Mouse (Mus musculus) E14TG2a.4 (cell line): Measurements from ENCODE around the gene Flywch1.

Source experiments
- H3K27me3 ChIP-seq: 2 replicates; pipeline ENCODE4 v1.6.1; 2014; ENCODE audit warnings: low read length, control low read depth; ENCODE audit not compliant: insufficient read depth
- H3K36me3 ChIP-seq: 2 replicates; pipeline ENCODE4 v1.6.1; 2014; ENCODE audit warnings: low read length, control low read depth; ENCODE audit not compliant: insufficient read depth
- H3K4me1 ChIP-seq: replicated peaks from 2 replicates; pipeline ENCODE4 v1.6.1; 2014; ENCODE audit warnings: low read depth, low read length, control low read depth
- H3K4me3 ChIP-seq: replicated peaks from 2 replicates; pipeline ENCODE4 v1.5.1; 2014; ENCODE audit warnings: mild to moderate bottlenecking, low read length
- H3K9me3 ChIP-seq: 2 replicates; pipeline ENCODE4 v1.6.1; 2014; ENCODE audit warnings: low read length, control low read depth
- CTCF ChIP-seq: conservative IDR thresholded peaks from 2 replicates; pipeline ENCODE4 v1.5.1; 2014; ENCODE audit warnings: low read length
- NANOG ChIP-seq: IDR thresholded peaks from 2 replicates; pipeline ENCODE4 v1.6.1; 2014; ENCODE audit warnings: borderline replicate concordance, low read length, mixed read lengths
- POU5F1 ChIP-seq: IDR thresholded peaks from 2 replicates; pipeline ENCODE4 v1.6.1; 2014; ENCODE audit warnings: low read length, borderline replicate concordance

Flywch1 gene

GRCm38 (mm10) chr17:23771284-23772218, at the start of gene Flywch1:
Gene Flywch1 (minus strand): TSS chr17:23771602.
- 0 out of 2 replicates have a peak, but pooled peaks cover 5% of the 10 kb centered on the region for H3K36me3 ChIP-seq
- TF ChIP-seq NANOG (no peak), POU5F1 (no peak), CTCF (no peak)
- H3K4me3 ChIP-seq: peak within 1 kb of the TSS; percentile 88
- peaks cover 12% of the 10 kb centered on the region for H3K4me1 ChIP-seq
- H3K9me3 ChIP-seq: no peaks in the 10 kb centered on the region
- peaks cover 10% of the 10 kb centered on the region for H3K27me3 ChIP-seq

- no peak for TF ChIP-seq POU5F1
- Histone ChIP-seq H3K27me3 (no peaks in the 10 kb centered on the region), H3K36me3 (peaks cover 100% of the 10 kb centered on the region), H3K4me1 (peaks cover 55% of the 10 kb centered on the region), H3K9me3 (peaks cover 88% of the 10 kb centered on the region), H3K4me3 (peak overlapping the region; percentile 39; the same call in 1 of the 2 replicates)
These were observed 49.3 kb upstream of the Flywch1 start for GRCm38 (mm10) chr17:23820731-23821130.

GRCm38 (mm10) chr17:23819235-23819634, 47.8 kb upstream of the Flywch1 start:
- TF ChIP-seq CTCF: no peak
- no peak for TF ChIP-seq NANOG
- no peak for TF ChIP-seq POU5F1
- H3K4me3 ChIP-seq: no peak overlapping the region
- H3K27me3 ChIP-seq: no peaks in the 10 kb centered on the region
- H3K36me3 ChIP-seq: peaks cover 100% of the 10 kb centered on the region
- H3K9me3 ChIP-seq: peaks cover 99% of the 10 kb centered on the region
- peaks cover 41% of the 10 kb centered on the region for H3K4me1 ChIP-seq

- Histone ChIP-seq H3K27me3 (no peaks in the 10 kb centered on the region), H3K4me3 (0 out of 2 replicates have a peak overlapping the region, but pooled peaks have one; percentile 13), H3K36me3 (peaks cover 100% of the 10 kb centered on the region), H3K9me3 (peaks cover 100% of the 10 kb centered on the region), H3K4me1 (peaks cover 34% of the 10 kb centered on the region)
- TF ChIP-seq NANOG (no peak), CTCF (no peak), POU5F1 (no peak)
These were observed 47.2 kb upstream of the Flywch1 start for GRCm38 (mm10) chr17:23818579-23818978.

GRCm38 (mm10) chr17:23815641-23816040, 44.2 kb upstream of the Flywch1 start:
- H3K36me3 ChIP-seq: peaks cover 100% of the 10 kb centered on the region
- peaks cover 92% of the 10 kb centered on the region for H3K9me3 ChIP-seq
- no peak for TF ChIP-seq NANOG
- no peak for TF ChIP-seq CTCF
- TF ChIP-seq POU5F1: no peak
- H3K27me3 ChIP-seq: no peaks in the 10 kb centered on the region
- 0 out of 2 replicates have a peak overlapping the region, but pooled peaks have one; percentile 3 for H3K4me3 ChIP-seq
- peaks cover 5% of the 10 kb centered on the region; the same call in 1 of the 2 replicates for H3K4me1 ChIP-seq

GRCm38 (mm10) chr17:23807918-23808317, 36.5 kb upstream of the Flywch1 start:
- peaks cover 37% of the 10 kb centered on the region for H3K9me3 ChIP-seq
- no peaks in the 10 kb centered on the region for H3K27me3 ChIP-seq
- TF ChIP-seq POU5F1 (no peak), NANOG (no peak), CTCF (no peak)
- H3K36me3 ChIP-seq: peaks cover 75% of the 10 kb centered on the region
- H3K4me3 ChIP-seq: no peak overlapping the region
- peaks cover 39% of the 10 kb centered on the region for H3K4me1 ChIP-seq

GRCm38 (mm10) chr17:23806867-23807266, 35.5 kb upstream of the Flywch1 start:
- peaks cover 39% of the 10 kb centered on the region for H3K4me1 ChIP-seq
- H3K4me3 ChIP-seq: peak overlapping the region; percentile 98
- peaks cover 65% of the 10 kb centered on the region for H3K36me3 ChIP-seq
- H3K9me3 ChIP-seq: peaks cover 28% of the 10 kb centered on the region
- H3K27me3 ChIP-seq: no peaks in the 10 kb centered on the region
- TF ChIP-seq POU5F1: no peak
- no peak for TF ChIP-seq NANOG
- TF ChIP-seq CTCF: no peak

GRCm38 (mm10) chr17:23804426-23805085, 33.2 kb upstream of the Flywch1 start:
- TF ChIP-seq POU5F1: no peak
- TF ChIP-seq NANOG: no peak
- no peak for TF ChIP-seq CTCF
- peaks cover 46% of the 10 kb centered on the region for H3K4me1 ChIP-seq

More at GRCm38 (mm10) chr17:23804426-23805085, 33.2 kb upstream of the Flywch1 start:
- H3K27me3 ChIP-seq: no peaks in the 10 kb centered on the region
- peaks cover 42% of the 10 kb centered on the region for H3K36me3 ChIP-seq
- peaks cover 11% of the 10 kb centered on the region; the same call in 1 of the 2 replicates for H3K9me3 ChIP-seq
- peak overlapping the region; percentile 98 for H3K4me3 ChIP-seq
